Mouse (Mus musculus) brown adipose tissue, adult 24 weeks (tissue): Measurements from ENCODE around the gene Mrps23. TPM values are rescaled to one million over a fixed set of nuclear protein-coding genes. Genes with fewer than 3 reads are reported as not detected.

Experiments
- H3K27ac ChIP-seq: fragments of 200-500 bp; replicated peaks from 2 replicates; pipeline ENCODE4 v1.5.1; 2012; ENCODE audit warnings: low read depth, mild to moderate bottlenecking, low read length
- H3K4me1 ChIP-seq: fragments of 200-500 bp; 2 replicates; pipeline ENCODE4 v1.6.1; 2012; ENCODE audit warnings: low read length, mixed read lengths; ENCODE audit not compliant: control insufficient read depth, insufficient read depth, insufficient read length
- H3K4me3 ChIP-seq: fragments of 200-500 bp; 2 replicates; pipeline ENCODE4 v1.5.1; 2012; ENCODE audit warnings: low read depth, mild to moderate bottlenecking, low read length, moderate library complexity; ENCODE audit not compliant: insufficient read depth
- polyA plus RNA-seq: library from polyadenylated mRNA; stranded (reverse); fragments of >200 nt; gene quantifications from 2 replicates; pipeline ENCODE4 v1.2.4, GENCODE M21; 2012; ENCODE audit not compliant: missing spikeins, insufficient read depth, insufficient read length

The Mrps23 gene
- polyA plus RNA-seq, 1 experiment, result 192 TPM

GRCm38 (mm10) chr11:88166471-88166870 is 37.7 kb upstream of the Mrps23 start:
- H3K27ac ChIP-seq, result peak overlapping the region; percentile 59
- no peak overlapping the region for H3K4me3 ChIP-seq
- peaks cover 26% of the 10 kb centered on the region for H3K4me1 ChIP-seq

- Histone ChIP-seq H3K4me1 (peaks cover 30% of the 10 kb centered on the region), H3K27ac (no peak overlapping the region), H3K4me3 (no peak overlapping the region)
Observed at GRCm38 (mm10) chr11:88168611-88169010, 35.6 kb upstream of the Mrps23 start.

- Histone ChIP-seq H3K4me3 (no peak overlapping the region), H3K4me1 (peaks cover 28% of the 10 kb centered on the region), H3K27ac (no peak overlapping the region)
Observed at GRCm38 (mm10) chr11:88169531-88170040, 34.6 kb upstream of the Mrps23 start.

- Histone ChIP-seq H3K4me1 (peaks cover 25% of the 10 kb centered on the region), H3K27ac (no peak overlapping the region), H3K4me3 (no peak overlapping the region)
Observed at GRCm38 (mm10) chr11:88170606-88171005, 33.6 kb upstream of the Mrps23 start.

GRCm38 (mm10) chr11:88171876-88172442 is 32.2 kb upstream of the Mrps23 start:
- Histone ChIP-seq H3K4me1 (peaks cover 16% of the 10 kb centered on the region), H3K4me3 (no peak overlapping the region), H3K27ac (no peak overlapping the region)

- Histone ChIP-seq H3K4me1 (peaks cover 16% of the 10 kb centered on the region), H3K27ac (peak overlapping the region; percentile 68), H3K4me3 (no peak overlapping the region)
Observed at GRCm38 (mm10) chr11:88172601-88173325, 31.4 kb upstream of the Mrps23 start.

- no peak overlapping the region for H3K4me3 ChIP-seq
- H3K27ac ChIP-seq, result peak overlapping the region; percentile 60; the same call in 1 of the 2 replicates
Observed at GRCm38 (mm10) chr11:88173386-88174025, 30.7 kb upstream of the Mrps23 start.

GRCm38 (mm10) chr11:88180467-88180958 is 23.7 kb upstream of the Mrps23 start:
- peak overlapping the region; percentile 80 for H3K27ac ChIP-seq

More at GRCm38 (mm10) chr11:88173386-88174025, 30.7 kb upstream of the Mrps23 start:
- H3K4me1 ChIP-seq, result peaks cover 16% of the 10 kb centered on the region

GRCm38 (mm10) chr11:88180959-88181619 is 23.1 kb upstream of the Mrps23 start:
- Histone ChIP-seq H3K4me3 (no peak overlapping the region), H3K27ac (peak overlapping the region; percentile 80), H3K4me1 (peaks cover 9% of the 10 kb centered on the region; the same call in 1 of the 2 replicates)

More at GRCm38 (mm10) chr11:88180467-88180958, 23.7 kb upstream of the Mrps23 start:
- Histone ChIP-seq H3K4me1 (peaks cover 9% of the 10 kb centered on the region; the same call in 1 of the 2 replicates), H3K4me3 (no peak overlapping the region)

GRCm38 (mm10) chr11:88184632-88185180 is 19.5 kb upstream of the Mrps23 start:
- Histone ChIP-seq H3K4me1 (peaks cover 11% of the 10 kb centered on the region), H3K4me3 (no peak overlapping the region), H3K27ac (no peak overlapping the region)

- no peak overlapping the region for H3K4me3 ChIP-seq
- peaks cover 4% of the 10 kb centered on the region for H3K4me1 ChIP-seq
- no peak overlapping the region for H3K27ac ChIP-seq
Observed at GRCm38 (mm10) chr11:88186078-88186946, 17.9 kb upstream of the Mrps23 start.

GRCm38 (mm10) chr11:88186947-88187243 is 17.3 kb upstream of the Mrps23 start:
- H3K27ac ChIP-seq, result peak overlapping the region; percentile 48
- H3K4me3 ChIP-seq, result no peak overlapping the region
- H3K4me1 ChIP-seq, result peaks cover 2% of the 10 kb centered on the region; the same call in 1 of the 2 replicates

GRCm38 (mm10) chr11:88187417-88188133 is 16.6 kb upstream of the Mrps23 start:
- H3K4me3 ChIP-seq, result peak overlapping the region; percentile 53
- H3K4me1 ChIP-seq, result peaks cover 2% of the 10 kb centered on the region; the same call in 1 of the 2 replicates
- peak overlapping the region; percentile 70 for H3K27ac ChIP-seq
